Mouse (Mus musculus): Measurements from ENCODE around the gene Elp4.

- TF ChIP-seq POLR2A (IDR thresholded peaks at IDR 0.05; ENCODE audit: control insufficient read depth, extremely low read depth, insufficient read depth, low read length, poor library complexity) (no peak), CTCF (IDR thresholded peaks at IDR 0.05; ENCODE audit: borderline replicate concordance, control insufficient read depth, extremely low read depth, insufficient read depth, low read length, poor library complexity) (no peak)
Measured at GRCm38 (mm10) chr2:105685651-105686050, 218.7 kb downstream of the Elp4 start.
